Mouse (Mus musculus): Measurements from ENCODE around the gene Krt36.

Gene Krt36

GRCm38 (mm10) chr11:100088378-100089025 is 16.9 kb downstream of the Krt36 start:
- no peak for DNase-seq (ENCODE audit: low spot score)

GRCm38 (mm10) chr11:100087861-100088260 is 17.6 kb downstream of the Krt36 start, which contains the start of gene Krt32:
Gene Krt32, minus strand, starts transcription at chr11:100088226.
- DNase-seq (ENCODE audit: low spot score), result no peak

GRCm38 (mm10) chr11:100073873-100074272 is 31.6 kb downstream of the Krt36 start:
- no peak for DNase-seq (ENCODE audit: low spot score)

- DNase-seq (ENCODE audit: low spot score), result peak; percentile 44
These were observed 38.0 kb downstream of the Krt36 start for GRCm38 (mm10) chr11:100067293-100068036.

- DNase-seq (ENCODE audit: low spot score), result no peak
These were observed 39.0 kb downstream of the Krt36 start for GRCm38 (mm10) chr11:100066236-100067010.

- DNase-seq (ENCODE audit: low spot score), result no peak
These were observed 46.6 kb downstream of the Krt36 start for GRCm38 (mm10) chr11:100058875-100059274.

GRCm38 (mm10) chr11:100055686-100056655 is 49.5 kb downstream of the Krt36 start:
- no peak for DNase-seq (ENCODE audit: low spot score)
